Mouse (Mus musculus) limb, embryonic 15.5 days (tissue): ENCODE results near the gene Fyb2. TPM values are rescaled to one million over a fixed set of nuclear protein-coding genes. Genes with fewer than 3 reads are reported as not detected.

Experiments
- ATAC-seq: fragments of 200-750 bp; cut with Nextera tagmentation; 2 replicates; pipeline ENCODE4 v1.8.0; 2017; ENCODE audit warnings: low read depth, moderate TSS enrichment; ENCODE audit not compliant: insufficient number of reproducible peaks, low FRiP score, low TSS enrichment
- H3K27ac ChIP-seq: fragments of 300-500 bp; sonication (generic); 2 replicates; pipeline ENCODE4 v1.5.1; 2015; ENCODE audit warnings: moderate library complexity, mild to moderate bottlenecking, inconsistent platforms
- H3K27me3 ChIP-seq: fragments of 300-500 bp; sonication (generic); 2 replicates; pipeline ENCODE4 v1.6.1; 2015; ENCODE audit warnings: inconsistent platforms
- H3K36me3 ChIP-seq: fragments of 300-500 bp; sonication (generic); 2 replicates; pipeline ENCODE4 v1.6.1; 2015; ENCODE audit warnings: inconsistent platforms
- H3K4me1 ChIP-seq: fragments of 300-500 bp; sonication (generic); 2 replicates; pipeline ENCODE4 v1.6.1; 2015; ENCODE audit warnings: inconsistent platforms
- H3K4me2 ChIP-seq: fragments of 300-500 bp; sonication (generic); 2 replicates; pipeline ENCODE4 v1.6.1; 2015; ENCODE audit warnings: mild to moderate bottlenecking, inconsistent platforms
- H3K4me3 ChIP-seq: fragments of 300-500 bp; sonication (generic); 2 replicates; pipeline ENCODE4 v1.5.1; 2015; ENCODE audit warnings: mild to moderate bottlenecking, inconsistent platforms
- H3K9ac ChIP-seq: fragments of 300-500 bp; sonication (generic); 2 replicates; pipeline ENCODE4 v1.6.1; 2015; ENCODE audit warnings: inconsistent platforms
- H3K9me3 ChIP-seq: fragments of 300-500 bp; sonication (generic); 2 replicates; pipeline ENCODE4 v1.6.1; 2016; ENCODE audit warnings: inconsistent platforms
- WGBS: fragments of 180-500 bp; shearing (Covaris S2); methylation state at CpG from one replicate; pipeline ENCODE4 v1.1.7; 2015; 5-methylcytosine and 5-hydroxymethylcytosine counted together
- polyA plus RNA-seq: library from polyadenylated mRNA; unstranded; fragments of >200 nt; fragmentation: Nextera tagmentation; extraction: Ambion mirVana; gene quantifications from 2 replicates; pipeline ENCODE4 v1.2.1, GENCODE M21; 2015

Fyb2 gene
- polyA plus RNA-seq, 1 experiment from 2014 or later = 0.41 TPM

GRCm38 (mm10) chr4:104902836-104903235 lies 10.4 kb upstream of the Fyb2 start:
- Histone ChIP-seq H3K4me2 (no peak overlapping the region), H3K36me3 (no peaks in the 10 kb centered on the region), H3K27me3 (no peaks in the 10 kb centered on the region), H3K4me1 (no peaks in the 10 kb centered on the region), H3K4me3 (no peak overlapping the region), H3K9ac (no peak overlapping the region), H3K27ac (no peak overlapping the region), H3K9me3 (no peaks in the 10 kb centered on the region)
- no peak for ATAC-seq
- WGBS = 83% methylated on average over 2 of the region's 2 CpGs

- WGBS = 82% methylated on average over 6 of the region's 6 CpGs
- ATAC-seq = no peak
These were observed 8.2 kb upstream of the Fyb2 start for GRCm38 (mm10) chr4:104905049-104905448.

GRCm38 (mm10) chr4:104911685-104912084 lies 1.6 kb upstream of the Fyb2 start:
- Histone ChIP-seq H3K27ac (no peak overlapping the region), H3K9me3 (no peaks in the 10 kb centered on the region), H3K4me2 (no peak overlapping the region), H3K27me3 (peaks cover 12% of the 10 kb centered on the region), H3K36me3 (no peaks in the 10 kb centered on the region), H3K4me1 (peaks cover 5% of the 10 kb centered on the region; the same call in 1 of the 2 replicates), H3K9ac (no peak overlapping the region), H3K4me3 (no peak overlapping the region)
- no peak for ATAC-seq
- 29% methylated on average over 7 of the region's 7 CpGs for WGBS

More at GRCm38 (mm10) chr4:104905049-104905448, 8.2 kb upstream of the Fyb2 start:
- no peak overlapping the region for H3K9ac ChIP-seq
- no peak overlapping the region for H3K27ac ChIP-seq
- H3K4me1 ChIP-seq = no peaks in the 10 kb centered on the region
- no peak overlapping the region for H3K4me3 ChIP-seq
- H3K4me2 ChIP-seq = no peak overlapping the region
- no peaks in the 10 kb centered on the region for H3K9me3 ChIP-seq
- no peaks in the 10 kb centered on the region for H3K36me3 ChIP-seq
- no peaks in the 10 kb centered on the region for H3K27me3 ChIP-seq

DNA sequence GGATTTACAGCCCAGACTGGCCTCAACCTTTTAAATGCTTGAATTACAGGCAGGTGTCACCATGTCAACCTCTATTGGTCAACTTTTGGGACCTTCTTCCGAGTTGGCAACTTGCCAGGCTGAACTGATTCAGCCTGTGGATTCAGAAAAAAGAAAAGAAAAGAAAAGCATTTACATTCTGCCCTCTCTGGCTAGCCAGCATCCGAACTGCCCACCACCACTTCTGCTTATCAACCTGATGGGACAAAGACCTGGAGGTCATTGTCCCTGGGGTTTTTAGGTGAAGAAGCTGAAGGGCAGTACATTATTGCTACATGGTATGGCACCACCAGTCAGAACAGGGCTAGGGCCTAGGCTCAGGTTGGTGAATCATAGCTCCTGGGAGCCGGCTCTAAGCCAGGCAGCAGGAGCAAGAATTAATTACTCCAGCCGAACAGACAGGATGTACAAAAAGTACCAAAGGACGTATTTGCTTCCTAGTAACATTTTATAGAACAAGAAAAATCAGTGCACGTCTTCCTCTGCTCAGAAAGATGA lies 1.5 kb downstream of the Fyb2 start:
- no peaks in the 10 kb centered on the region for H3K9me3 ChIP-seq
- no peak overlapping the region for H3K4me3 ChIP-seq
- peaks cover 12% of the 10 kb centered on the region for H3K27me3 ChIP-seq
- H3K4me2 ChIP-seq = no peak overlapping the region
- 47% methylated on average over 6 of the region's 6 CpGs for WGBS
- no peaks in the 10 kb centered on the region for H3K36me3 ChIP-seq
- H3K4me1 ChIP-seq = peaks cover 5% of the 10 kb centered on the region; the same call in 1 of the 2 replicates
- H3K9ac ChIP-seq = no peak overlapping the region
- ATAC-seq = no peak
- H3K27ac ChIP-seq = no peak overlapping the region

DNA sequence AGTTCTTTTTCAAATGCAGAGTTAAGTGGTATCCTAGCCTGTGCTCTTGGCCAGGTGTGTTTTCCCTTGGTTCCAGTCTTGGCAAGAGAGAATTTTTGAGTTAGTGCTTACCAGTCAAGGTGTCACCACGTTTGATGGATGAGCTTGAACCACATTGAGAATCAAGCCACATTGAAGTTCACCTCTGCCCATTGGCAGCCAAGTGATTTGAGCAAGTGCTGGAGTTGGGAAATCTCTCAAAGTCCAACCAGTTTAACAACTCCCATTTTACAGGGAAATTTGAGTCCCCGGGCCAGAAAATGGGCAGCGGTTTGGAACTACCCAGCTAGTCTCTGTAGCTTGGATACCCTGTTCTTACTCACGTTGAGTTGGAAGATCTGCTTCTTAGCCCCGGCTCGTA lies 4.8 kb downstream of the Fyb2 start:
- peaks cover 8% of the 10 kb centered on the region for H3K27me3 ChIP-seq
- H3K27ac ChIP-seq = no peak overlapping the region
- no peak overlapping the region for H3K4me2 ChIP-seq
- WGBS = 62% methylated on average over 6 of the region's 6 CpGs
- H3K4me1 ChIP-seq = peaks cover 5% of the 10 kb centered on the region; the same call in 1 of the 2 replicates
- no peak overlapping the region for H3K4me3 ChIP-seq
- ATAC-seq = no peak
- H3K9ac ChIP-seq = no peak overlapping the region
- H3K9me3 ChIP-seq = no peaks in the 10 kb centered on the region
- no peaks in the 10 kb centered on the region for H3K36me3 ChIP-seq

GRCm38 (mm10) chr4:104925383-104925782 lies 12.1 kb downstream of the Fyb2 start:
- 85% methylated on average over 5 of the region's 5 CpGs for WGBS
- H3K36me3 ChIP-seq = no peaks in the 10 kb centered on the region
- H3K9ac ChIP-seq = no peak overlapping the region
- H3K4me3 ChIP-seq = no peak overlapping the region
- H3K9me3 ChIP-seq = no peaks in the 10 kb centered on the region
- ATAC-seq = no peak
- no peaks in the 10 kb centered on the region for H3K27me3 ChIP-seq
- H3K4me2 ChIP-seq = no peak overlapping the region
- no peak overlapping the region for H3K27ac ChIP-seq
- no peaks in the 10 kb centered on the region for H3K4me1 ChIP-seq

DNA sequence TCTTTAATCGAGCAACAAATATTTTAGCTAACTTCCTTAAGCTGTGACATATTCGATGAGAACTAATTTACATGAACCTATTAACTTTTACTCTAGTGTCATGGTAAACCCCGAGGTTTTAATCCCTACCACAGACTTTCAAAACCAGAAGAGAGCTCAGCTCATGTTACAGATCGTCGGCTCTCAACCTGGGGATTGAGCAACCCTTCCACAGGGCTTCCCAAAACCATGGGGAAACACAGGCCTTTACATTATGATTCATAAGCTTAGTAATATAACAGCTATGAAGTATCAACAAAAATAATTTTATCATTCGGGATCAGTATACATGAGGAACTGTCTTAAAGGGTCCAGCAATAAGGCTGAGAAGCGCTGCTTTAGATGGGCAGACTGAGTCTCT lies 15.9 kb downstream of the Fyb2 start:
- Histone ChIP-seq H3K27ac (no peak overlapping the region), H3K4me3 (no peak overlapping the region), H3K9me3 (no peaks in the 10 kb centered on the region), H3K4me2 (no peak overlapping the region), H3K4me1 (no peaks in the 10 kb centered on the region), H3K9ac (no peak overlapping the region), H3K27me3 (no peaks in the 10 kb centered on the region), H3K36me3 (no peaks in the 10 kb centered on the region)
- no peak for ATAC-seq
- 75% methylated on average over 7 of the region's 7 CpGs for WGBS

GRCm38 (mm10) chr4:104933620-104934019 lies 20.4 kb downstream of the Fyb2 start:
- Histone ChIP-seq H3K4me1 (0 out of 2 replicates have a peak, but pooled peaks cover 9% of the 10 kb centered on the region), H3K36me3 (no peaks in the 10 kb centered on the region), H3K9me3 (no peaks in the 10 kb centered on the region), H3K4me2 (no peak overlapping the region), H3K27ac (no peak overlapping the region), H3K27me3 (no peaks in the 10 kb centered on the region), H3K4me3 (no peak overlapping the region), H3K9ac (no peak overlapping the region)
- ATAC-seq = no peak

- H3K4me3 ChIP-seq = no peak overlapping the region
- H3K4me2 ChIP-seq = no peak overlapping the region
- no peak overlapping the region for H3K9ac ChIP-seq
- ATAC-seq = no peak
- 67% methylated on average over 3 of the region's 3 CpGs for WGBS
- H3K9me3 ChIP-seq = no peaks in the 10 kb centered on the region
- H3K36me3 ChIP-seq = no peaks in the 10 kb centered on the region
- H3K4me1 ChIP-seq = 0 out of 2 replicates have a peak, but pooled peaks cover 9% of the 10 kb centered on the region
- H3K27ac ChIP-seq = no peak overlapping the region
- H3K27me3 ChIP-seq = no peaks in the 10 kb centered on the region
These were observed 21.7 kb downstream of the Fyb2 start for GRCm38 (mm10) chr4:104934997-104935396.

- Histone ChIP-seq H3K27ac (no peak overlapping the region), H3K4me1 (0 out of 2 replicates have a peak, but pooled peaks cover 9% of the 10 kb centered on the region), H3K9ac (no peak overlapping the region), H3K9me3 (no peaks in the 10 kb centered on the region), H3K27me3 (no peaks in the 10 kb centered on the region), H3K36me3 (no peaks in the 10 kb centered on the region), H3K4me2 (no peak overlapping the region), H3K4me3 (no peak overlapping the region)
- WGBS = 50% methylated on average over 3 of the region's 3 CpGs
- no peak for ATAC-seq
These were observed 22.2 kb downstream of the Fyb2 start for GRCm38 (mm10) chr4:104935436-104935835.

DNA sequence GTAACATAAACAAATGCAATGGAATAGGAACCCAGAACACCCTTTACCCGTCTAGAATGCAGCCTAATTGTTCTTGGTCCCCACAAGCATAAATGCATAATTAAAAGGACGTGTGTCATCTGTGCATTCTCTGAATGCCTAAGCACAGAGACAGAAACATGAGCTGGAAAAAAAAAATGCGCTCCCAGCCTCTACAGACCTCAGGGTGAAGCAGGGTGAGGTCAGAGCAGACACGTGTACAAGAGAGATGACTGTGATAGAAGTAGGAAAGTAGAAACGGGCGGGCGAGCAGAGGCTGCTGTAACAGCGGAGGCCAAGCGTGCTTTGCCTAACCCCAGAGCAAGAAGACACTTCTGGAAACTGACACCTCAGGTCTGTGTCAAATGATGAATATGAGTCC lies 22.8 kb downstream of the Fyb2 start:
- ATAC-seq = no peak
- Histone ChIP-seq H3K36me3 (no peaks in the 10 kb centered on the region), H3K4me2 (no peak overlapping the region), H3K4me1 (0 out of 2 replicates have a peak, but pooled peaks cover 9% of the 10 kb centered on the region), H3K4me3 (no peak overlapping the region), H3K27me3 (no peaks in the 10 kb centered on the region), H3K9me3 (no peaks in the 10 kb centered on the region), H3K9ac (no peak overlapping the region), H3K27ac (no peak overlapping the region)
- 36% methylated on average over 9 of the region's 9 CpGs for WGBS

DNA sequence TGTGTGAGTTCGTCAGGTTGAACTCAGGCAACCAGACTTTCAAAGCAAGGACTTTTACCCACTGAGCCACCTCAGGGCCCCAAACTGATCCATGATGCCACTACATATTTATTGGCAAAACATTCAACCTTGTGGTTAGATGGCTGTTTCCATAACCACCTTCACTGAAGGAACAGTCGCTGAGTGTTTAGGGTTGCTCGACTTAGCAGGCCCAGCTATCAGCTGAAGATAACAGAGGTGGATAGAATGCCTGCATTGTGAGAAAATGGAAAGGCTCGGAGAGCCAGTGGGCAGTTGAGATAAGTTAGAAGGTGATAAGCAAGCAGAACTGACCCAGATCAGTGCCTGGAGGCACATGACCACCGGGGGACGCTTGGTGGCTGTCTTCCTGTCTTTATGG lies 26.3 kb downstream of the Fyb2 start:
- Histone ChIP-seq H3K4me3 (no peak overlapping the region), H3K4me1 (0 out of 2 replicates have a peak, but pooled peaks cover 9% of the 10 kb centered on the region), H3K9me3 (no peaks in the 10 kb centered on the region), H3K27ac (no peak overlapping the region), H3K9ac (no peak overlapping the region), H3K27me3 (no peaks in the 10 kb centered on the region), H3K4me2 (no peak overlapping the region), H3K36me3 (no peaks in the 10 kb centered on the region)
- 82% methylated on average over 6 of the region's 6 CpGs for WGBS
- ATAC-seq = no peak

GRCm38 (mm10) chr4:104941895-104942294 lies 28.6 kb downstream of the Fyb2 start:
- Histone ChIP-seq H3K4me1 (no peaks in the 10 kb centered on the region), H3K36me3 (no peaks in the 10 kb centered on the region), H3K9me3 (no peaks in the 10 kb centered on the region), H3K27ac (no peak overlapping the region), H3K4me2 (no peak overlapping the region), H3K4me3 (no peak overlapping the region), H3K27me3 (no peaks in the 10 kb centered on the region), H3K9ac (no peak overlapping the region)
- WGBS = 75% methylated on average over 1 of the region's 1 CpGs
- no peak for ATAC-seq
